Mouse (Mus musculus) lung, adult 2 months (tissue): ENCODE measurements around the gene Birc7. TPM values are rescaled to one million over a fixed set of nuclear protein-coding genes. Genes with fewer than 3 reads are reported as not detected.
A peak's percentile ranks its signal among the peaks of the same experiment; 100 is the strongest.

ENCODE experiments used
- DNase-seq: peaks from one replicate; pipeline ENCODE4 v3.0.0; 2022
- H3K4me1 ChIP-seq: fragments of 200-500 bp; 2 replicates; pipeline ENCODE4 v1.6.1; 2011; ENCODE audit warnings: low read length; ENCODE audit not compliant: control insufficient read depth, insufficient read depth
- H3K4me3 ChIP-seq: fragments of 200-500 bp; replicated peaks from 2 replicates; pipeline ENCODE3; 2011; ENCODE audit warnings: low read depth, mild to moderate bottlenecking, control low read depth, low read length; ENCODE audit errors: extremely low read depth
- CTCF ChIP-seq: fragments of 200-500 bp; IDR thresholded peaks from 2 replicates; pipeline ENCODE4 v1.5.1; 2011; ENCODE audit warnings: mild to moderate bottlenecking, low read length, control low read depth; ENCODE audit not compliant: insufficient read depth
- POLR2A ChIP-seq: fragments of 200-500 bp; IDR thresholded peaks from 2 replicates; pipeline ENCODE4 v1.6.1; 2011; ENCODE audit warnings: low read depth, mild to moderate bottlenecking, control low read depth, low read length, borderline replicate concordance; ENCODE audit errors: extremely low read depth
- WGBS: fragments of 180-500 bp; shearing (Covaris S2); methylation state at CpG from one replicate; pipeline ENCODE4 v1.1.7; 2018; 5-methylcytosine and 5-hydroxymethylcytosine counted together
- polyA plus RNA-seq: library from polyadenylated mRNA; depleted of rRNA; stranded (reverse); fragments of >200 nt; gene quantifications from 2 replicates; pipeline ENCODE4 v1.2.3, GENCODE M21; 2012

Birc7 gene
- polyA plus RNA-seq, 1 experiment, result not detected

GRCm38 (mm10) chr2:180892841-180893521, 35.8 kb upstream of the Birc7 start:
- no peak for DNase-seq
- 1% methylated on average over 97 of the region's 97 CpGs for WGBS
- TF ChIP-seq CTCF (no peak), POLR2A (no peak)
- Histone ChIP-seq H3K4me3 (no peak overlapping the region), H3K4me1 (no peaks in the 10 kb centered on the region)

DNA sequence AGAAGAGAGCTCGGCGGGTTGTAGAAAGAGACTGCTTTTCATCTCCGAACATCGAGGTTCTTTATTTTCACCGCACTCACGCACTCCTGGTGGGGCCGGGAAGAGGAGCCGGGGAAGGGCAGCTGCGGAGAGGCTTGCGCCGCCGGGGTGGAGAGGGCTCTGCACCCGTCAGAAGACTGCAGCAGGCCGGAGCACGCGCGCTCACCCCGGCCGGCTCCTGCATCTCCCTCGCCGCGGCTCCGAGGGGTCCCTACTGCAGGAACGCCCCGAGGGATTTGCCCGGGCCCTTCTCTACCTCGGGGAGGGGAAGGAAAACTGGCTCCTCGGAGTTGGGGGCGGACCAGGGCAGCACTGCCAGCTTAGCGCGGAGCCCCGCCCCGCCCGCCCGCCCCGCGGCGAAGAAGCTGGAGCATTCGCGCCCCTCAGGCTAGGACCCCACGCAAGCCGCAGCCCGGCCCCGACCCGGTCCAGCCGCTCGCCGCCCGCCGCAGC, 35.2 kb upstream of the Birc7 start:
- Histone ChIP-seq H3K4me3 (no peak overlapping the region), H3K4me1 (no peaks in the 10 kb centered on the region)
- WGBS, result 2% methylated on average over 50 of the region's 50 CpGs
- no peak for TF ChIP-seq POLR2A
- TF ChIP-seq CTCF, result no peak
- no peak for DNase-seq

DNA sequence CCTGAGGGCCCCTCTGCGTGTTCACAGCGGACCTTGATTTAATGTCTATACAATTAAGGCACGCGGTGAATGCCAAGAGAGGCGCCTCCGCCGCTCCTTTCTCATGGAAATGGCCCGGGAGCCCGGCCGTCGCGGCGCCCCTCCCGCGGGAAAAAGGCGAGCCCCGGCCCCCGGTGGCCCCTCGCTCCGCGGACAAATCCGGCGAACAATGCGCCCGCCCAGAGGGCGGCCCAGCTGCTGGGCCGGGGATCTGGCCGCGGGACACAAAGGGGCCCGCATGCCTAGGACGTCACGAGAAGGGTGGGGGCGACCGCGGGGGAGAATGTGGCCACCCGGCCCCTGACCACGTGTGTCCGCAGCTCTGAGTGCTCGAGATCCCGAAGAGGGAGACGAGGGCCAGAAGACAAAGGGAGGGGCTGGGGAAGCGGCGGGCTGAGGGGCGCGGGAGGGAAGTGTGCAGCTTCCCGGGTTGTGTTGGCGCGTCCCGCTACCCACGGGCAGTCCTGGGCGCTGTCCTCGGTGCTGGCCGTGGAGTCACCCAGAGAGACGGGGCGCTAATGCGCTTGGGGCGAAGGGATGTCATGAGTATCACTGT, 34.7 kb upstream of the Birc7 start:
- TF ChIP-seq CTCF, result no peak
- TF ChIP-seq POLR2A, result no peak
- WGBS, result under 1% methylated on average over 56 of the region's 57 CpGs
- no peak for DNase-seq
- Histone ChIP-seq H3K4me1 (no peaks in the 10 kb centered on the region), H3K4me3 (no peak overlapping the region)

DNA sequence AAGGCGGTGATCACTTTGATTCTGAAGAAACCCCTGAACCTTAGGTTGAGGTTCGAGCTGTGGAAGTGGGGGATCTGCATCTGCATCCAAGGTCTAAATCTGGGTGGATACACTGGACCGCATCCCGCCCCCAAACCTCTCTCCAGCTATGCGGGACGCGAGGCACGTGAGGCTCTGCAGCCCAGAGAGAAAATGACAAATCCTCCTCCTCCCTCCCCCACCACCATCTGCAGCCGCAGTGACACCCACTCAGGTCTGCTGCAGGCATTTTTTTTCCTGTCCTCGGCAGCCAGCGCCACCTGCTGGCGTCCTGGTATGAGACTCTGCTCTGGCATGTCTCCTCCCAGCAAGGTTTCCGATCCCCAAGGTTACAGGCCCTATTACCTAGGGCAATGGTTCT, 34.1 kb upstream of the Birc7 start:
- TF ChIP-seq POLR2A, result no peak
- TF ChIP-seq CTCF, result peak; percentile 69
- Histone ChIP-seq H3K4me1 (no peaks in the 10 kb centered on the region), H3K4me3 (no peak overlapping the region)
- 2% methylated on average over 13 of the region's 13 CpGs for WGBS
- peak; percentile 44 for DNase-seq

GRCm38 (mm10) chr2:180895321-180895720, 33.5 kb upstream of the Birc7 start:
- TF ChIP-seq POLR2A (no peak), CTCF (no peak)
- no peaks in the 10 kb centered on the region for H3K4me1 ChIP-seq
- H3K4me3 ChIP-seq, result no peak overlapping the region
- DNase-seq, result no peak
- 76% methylated on average over 3 of the region's 3 CpGs for WGBS

GRCm38 (mm10) chr2:180895837-180896525, 32.8 kb upstream of the Birc7 start:
- H3K4me3 ChIP-seq, result no peak overlapping the region
- DNase-seq, result no peak
- 68% methylated on average over 11 of the region's 11 CpGs for WGBS
- no peak for TF ChIP-seq CTCF
- TF ChIP-seq POLR2A, result no peak
- no peaks in the 10 kb centered on the region for H3K4me1 ChIP-seq

GRCm38 (mm10) chr2:180896819-180897625, 31.8 kb upstream of the Birc7 start:
- no peak overlapping the region for H3K4me3 ChIP-seq
- 73% methylated on average over 15 of the region's 15 CpGs for WGBS
- no peak for TF ChIP-seq POLR2A
- no peak for TF ChIP-seq CTCF
- no peaks in the 10 kb centered on the region for H3K4me1 ChIP-seq
- DNase-seq, result no peak

DNA sequence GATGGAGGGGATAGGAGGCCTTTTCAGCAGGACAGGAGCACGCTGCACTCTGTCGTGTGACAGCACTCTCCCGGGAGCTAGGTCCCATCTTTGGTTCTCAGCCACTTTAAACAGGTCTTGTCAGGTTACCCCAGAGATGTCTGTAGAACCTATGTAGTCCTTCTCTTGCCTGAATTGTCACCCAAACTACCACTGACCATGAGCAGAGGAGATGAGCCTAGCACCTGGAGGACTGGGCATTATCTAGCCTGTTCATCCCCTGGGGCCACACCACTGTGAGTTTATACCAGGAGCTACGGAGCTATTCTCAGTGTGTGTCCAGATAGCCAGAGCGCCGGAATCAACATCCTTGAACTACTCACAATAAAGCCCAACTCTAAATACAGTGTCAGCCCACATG, 31.0 kb upstream of the Birc7 start:
- Histone ChIP-seq H3K4me3 (no peak overlapping the region), H3K4me1 (no peaks in the 10 kb centered on the region)
- DNase-seq, result no peak
- TF ChIP-seq POLR2A (no peak), CTCF (no peak)
- 77% methylated on average over 6 of the region's 6 CpGs for WGBS

- no peak for DNase-seq
- H3K4me3 ChIP-seq, result no peak overlapping the region
- TF ChIP-seq POLR2A (no peak), CTCF (no peak)
- no peaks in the 10 kb centered on the region; the same call in 1 of the 2 replicates for H3K4me1 ChIP-seq
- WGBS, result 36% methylated on average over 2 of the region's 2 CpGs
Measured at GRCm38 (mm10) chr2:180902086-180902485, 26.7 kb upstream of the Birc7 start.
